Mouse (Mus musculus): ENCODE data around the gene Tsn.

DNA sequence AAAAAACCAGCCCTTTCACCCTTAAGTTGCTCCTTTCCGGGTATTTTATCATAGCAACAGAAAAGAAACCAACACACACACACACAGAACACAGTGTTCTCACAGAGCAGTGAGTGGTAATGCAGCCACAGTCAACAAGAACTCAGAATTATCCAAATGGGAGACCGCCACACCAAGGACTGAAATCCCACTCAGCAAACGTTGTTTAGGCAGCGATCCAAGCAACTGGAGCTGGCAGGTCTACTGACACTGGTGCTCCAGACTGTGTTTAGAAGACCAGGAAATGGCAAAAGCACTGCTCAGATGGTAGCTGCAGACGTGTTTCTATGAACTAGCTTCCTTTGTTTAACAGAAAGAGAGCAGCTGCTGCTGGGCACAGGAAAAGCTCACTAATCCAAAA is 16.7 kb downstream of the Tsn start:
- TF ChIP-seq TCF12 (IDR thresholded peaks at IDR 0.05; ENCODE audit: insufficient read depth, poor library complexity, severe bottlenecking) (no peak), E2F4 (IDR thresholded peaks at IDR 0.05; ENCODE audit: insufficient read depth) (no peak)

Measured in myocyte (in vitro differentiated cells).